Mouse (Mus musculus) gastrocnemius, postnatal 14 days (tissue): ENCODE results near the gene Obscn. TPM values are rescaled to one million over a fixed set of nuclear protein-coding genes. Genes with fewer than 3 reads are reported as not detected.

Experiments
- DNase-seq: peaks from one replicate; pipeline ENCODE4 v3.0.0; 2021; ENCODE audit warnings: mixed read lengths
- intact Hi-C: fragments of 180-260 bp; cut with DNase I; formaldehyde crosslinking; loops from one replicate; pipeline ENCODE4 v1.15.1; 2025; ENCODE audit warnings: low total_unique reads
- long read RNA-seq, 2 experiments: library from polyadenylated mRNA; stranded (forward); transcript quantifications; one replicate each; pipeline ENCODE4 v2.0.0; 2021
- total RNA-seq, 2 experiments: library from RNA; stranded (reverse); gene quantifications; 2 replicates each; pipeline ENCODE4 v1.2.3; 2021

Gene Obscn
- 100 to 1,000 TPM; 708 to 848 TPM for total RNA-seq
- long read RNA-seq, experiment 1, partial matches to known transcripts = 190 of 204 reads
- long read RNA-seq, experiment 1, other reads (novel, unspliced or antisense) = 14 of 204 reads
- long read RNA-seq, experiment 2, partial matches to known transcripts = 166 of 216 reads
- long read RNA-seq, experiment 2, other reads (novel, unspliced or antisense) = 50 of 216 reads

DNA sequence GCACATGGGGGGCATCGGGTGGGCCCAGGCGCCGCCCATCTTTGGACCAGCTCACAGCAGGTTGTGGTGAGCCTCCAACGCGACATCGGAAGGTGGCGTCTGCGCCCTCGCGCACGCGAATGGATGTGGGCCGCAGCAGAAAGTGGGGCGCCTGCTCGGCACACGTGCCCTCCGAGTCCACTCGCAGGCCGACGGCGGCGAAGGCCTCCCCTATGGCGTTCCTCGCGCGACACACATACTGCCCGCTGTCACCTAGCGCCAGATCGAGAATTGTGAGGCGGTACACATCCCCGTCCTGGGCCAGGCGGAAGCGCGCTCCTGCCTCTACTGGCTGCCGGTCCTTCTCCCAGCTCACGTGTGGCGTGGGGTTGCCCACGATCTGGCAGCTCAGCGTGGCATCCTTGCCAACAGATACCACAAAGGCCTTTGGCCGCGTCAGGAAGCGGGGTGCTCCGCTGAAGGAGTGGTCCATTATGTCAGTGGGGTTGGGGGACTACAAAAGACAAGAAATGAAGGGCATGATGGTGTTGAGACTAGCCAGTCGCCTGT is at the start of gene Obscn:
Gene Obscn (minus strand): TSS at position 499 of the 549 bp plus-strand sequence.
- intact Hi-C loops = no loop called here
- DNase-seq = no peak

- intact Hi-C loops = no loop called here
- no peak for DNase-seq
These were observed 49.3 kb upstream of the Obscn start for GRCm38 (mm10) chr11:59185490-59185889.

DNA sequence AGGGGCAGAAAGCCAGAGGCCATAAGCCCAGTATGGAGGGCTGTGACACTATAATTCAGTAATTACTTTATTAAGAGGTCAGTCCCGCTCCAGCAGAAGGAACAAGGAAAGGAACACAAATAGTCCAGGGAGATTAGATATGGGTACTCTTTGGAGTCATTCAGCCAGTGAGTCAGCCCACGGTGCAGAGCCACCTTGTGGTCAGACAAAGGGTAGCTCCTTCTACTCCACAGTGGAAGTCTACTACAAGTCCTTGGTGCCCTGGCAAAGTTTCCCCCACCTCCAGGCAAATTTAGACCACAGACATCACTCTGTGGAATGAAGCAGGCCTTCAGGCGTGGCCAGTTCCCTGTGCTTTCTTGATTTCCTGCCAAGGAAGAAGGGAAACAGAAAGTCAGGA is 47.6 kb upstream of the Obscn start:
- intact Hi-C loops = no loop called here
- peak; percentile 65 for DNase-seq

GRCm38 (mm10) chr11:59182864-59183331 is 46.7 kb upstream of the Obscn start, which contains the start of gene Gjc2:
Gene Gjc2, minus strand, starts transcription at chr11:59183213.
- peak; percentile 74 for DNase-seq
- intact Hi-C loops = no loop called here

DNA sequence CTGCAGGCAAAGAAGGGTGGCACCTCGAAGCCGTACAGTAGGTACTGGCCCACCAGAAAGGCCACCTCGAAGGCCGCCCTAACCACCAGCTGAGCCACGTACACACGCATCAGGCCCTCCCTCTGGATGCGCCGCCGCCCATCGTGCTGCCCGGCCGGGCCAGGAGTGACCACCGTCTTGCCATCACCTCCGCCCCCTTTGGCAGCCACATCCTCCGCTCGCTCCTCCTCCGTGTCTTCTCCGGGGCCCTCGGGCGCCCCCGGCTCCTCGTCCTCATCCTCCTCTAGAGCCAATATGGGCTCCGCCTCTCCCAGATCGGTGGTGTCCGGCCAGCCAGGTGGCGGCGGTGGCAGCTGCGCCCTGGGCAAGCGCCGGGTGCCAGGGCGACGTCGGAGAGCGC is 40.7 kb upstream of the Obscn start:
- DNase-seq = no peak
- intact Hi-C loops = no loop called here

GRCm38 (mm10) chr11:59176475-59176874 is 40.3 kb upstream of the Obscn start:
- intact Hi-C loops = no loop called here

GRCm38 (mm10) chr11:59174189-59174838 is 38.1 kb upstream of the Obscn start:
- no peak for DNase-seq
- intact Hi-C loops = no loop called here

More at GRCm38 (mm10) chr11:59176475-59176874, 40.3 kb upstream of the Obscn start:
- no peak for DNase-seq

- intact Hi-C loops = no loop called here
- no peak for DNase-seq
These were observed 34.3 kb upstream of the Obscn start for GRCm38 (mm10) chr11:59170549-59170948.

DNA sequence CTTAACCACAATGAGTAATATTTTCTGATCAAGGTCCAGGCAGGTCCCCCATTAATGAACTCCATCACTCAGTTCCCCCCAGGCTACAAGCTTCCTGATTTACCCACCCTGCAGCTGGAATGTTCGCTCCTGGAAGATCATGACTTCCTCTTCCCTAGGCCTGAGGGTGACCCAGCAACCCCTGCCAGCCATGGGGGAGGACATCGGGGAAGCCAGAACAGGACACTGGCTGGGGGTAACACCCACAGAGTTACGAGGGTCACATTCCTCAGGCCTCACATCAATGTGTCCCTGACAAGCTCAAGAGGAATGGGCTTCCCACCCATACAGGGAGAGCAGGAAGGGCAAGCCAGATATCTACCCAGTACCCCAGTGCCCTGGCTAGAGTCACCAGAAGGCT is 33.6 kb upstream of the Obscn start:
- intact Hi-C loops = no loop called here
- no peak for DNase-seq

DNA sequence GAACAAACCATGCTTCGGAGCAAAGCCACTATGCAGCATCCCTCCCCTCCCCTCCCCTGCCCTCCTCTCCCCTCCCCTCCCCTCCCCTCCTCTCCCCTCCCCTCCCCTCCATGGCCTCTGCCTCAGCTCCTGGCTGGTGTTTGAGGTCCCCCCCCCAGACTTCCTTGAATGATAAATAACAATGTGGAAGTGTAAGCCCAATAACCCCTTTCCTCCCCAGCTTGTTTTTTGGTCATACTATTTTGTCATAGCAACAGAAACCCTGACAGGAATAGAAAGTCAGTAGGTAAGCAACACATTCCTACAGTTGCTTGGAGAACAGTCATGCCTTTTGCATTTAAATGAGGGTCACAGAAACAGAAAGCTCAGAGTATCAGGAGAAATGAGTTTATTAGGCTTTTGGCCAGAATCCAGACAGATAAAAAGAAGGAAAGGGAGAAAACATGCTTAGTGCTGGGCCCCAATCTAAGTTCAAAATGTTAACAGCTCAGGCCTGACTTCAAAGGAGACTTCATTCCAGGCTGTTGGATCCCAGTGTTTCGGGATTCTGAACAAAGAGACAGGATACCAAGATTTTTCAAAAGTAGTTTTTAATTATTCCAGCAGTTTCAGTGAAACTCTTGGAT is 29.5 kb upstream of the Obscn start:
- intact Hi-C loops = no loop called here
- DNase-seq = no peak

GRCm38 (mm10) chr11:59164384-59164783 is 28.2 kb upstream of the Obscn start:
- intact Hi-C loops = no loop called here
- no peak for DNase-seq

- DNase-seq = peak; percentile 96
- intact Hi-C loops = no loop called here
These were observed 27.3 kb upstream of the Obscn start, which contains the start of gene Iba57 for GRCm38 (mm10) chr11:59163255-59164236. Gene Iba57, minus strand, starts transcription at chr11:59163739.

GRCm38 (mm10) chr11:59162443-59163254 is 26.4 kb upstream of the Obscn start:
- DNase-seq = no peak
- intact Hi-C loops = no loop called here

- peak; percentile 73 for DNase-seq
- intact Hi-C loops = no loop called here
These were observed 25.2 kb upstream of the Obscn start for GRCm38 (mm10) chr11:59161398-59161797.

DNA sequence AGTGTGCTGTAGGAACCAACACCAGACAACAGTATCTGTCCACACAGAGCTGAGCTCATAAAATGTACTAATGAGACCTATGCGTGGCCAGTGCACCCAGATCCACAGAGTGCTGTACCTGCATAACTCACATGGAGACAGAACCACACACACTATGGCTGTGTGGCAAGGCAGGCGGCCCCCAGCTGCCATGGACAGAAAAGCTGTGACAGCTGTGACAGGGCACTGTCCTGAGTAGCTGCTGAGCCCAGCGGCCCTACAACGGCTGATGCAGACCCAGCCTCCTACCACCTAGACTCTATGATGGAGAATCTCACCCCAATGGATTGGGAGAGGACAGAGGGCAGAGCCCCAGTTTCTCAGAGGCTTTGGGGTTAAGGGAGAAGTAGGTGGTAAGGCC is 23.4 kb upstream of the Obscn start:
- intact Hi-C loops = no loop called here
- no peak for DNase-seq

DNA sequence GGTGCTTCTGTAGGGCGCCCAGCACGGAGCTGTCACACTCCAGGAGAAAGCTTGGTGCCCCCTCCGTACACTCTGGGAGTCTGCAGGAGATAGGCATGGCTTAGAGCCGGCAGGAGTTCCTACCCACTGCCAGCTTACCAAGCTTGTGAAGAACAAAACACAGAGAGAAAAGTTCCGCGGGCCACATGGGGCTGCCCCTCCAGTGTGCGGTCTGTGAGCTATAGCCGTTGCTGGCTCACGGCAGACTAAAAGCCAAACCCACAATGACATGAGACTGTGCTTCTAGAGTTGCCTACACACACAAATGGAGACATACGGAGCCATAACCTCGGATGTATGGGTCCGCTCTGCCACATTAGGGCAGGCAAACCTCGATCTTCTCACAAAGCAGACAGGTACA is 22.9 kb upstream of the Obscn start:
- intact Hi-C loops = no loop called here
- no peak for DNase-seq

- DNase-seq = no peak
- intact Hi-C loops = no loop called here
These were observed 19.7 kb upstream of the Obscn start for GRCm38 (mm10) chr11:59155900-59156299.

DNA sequence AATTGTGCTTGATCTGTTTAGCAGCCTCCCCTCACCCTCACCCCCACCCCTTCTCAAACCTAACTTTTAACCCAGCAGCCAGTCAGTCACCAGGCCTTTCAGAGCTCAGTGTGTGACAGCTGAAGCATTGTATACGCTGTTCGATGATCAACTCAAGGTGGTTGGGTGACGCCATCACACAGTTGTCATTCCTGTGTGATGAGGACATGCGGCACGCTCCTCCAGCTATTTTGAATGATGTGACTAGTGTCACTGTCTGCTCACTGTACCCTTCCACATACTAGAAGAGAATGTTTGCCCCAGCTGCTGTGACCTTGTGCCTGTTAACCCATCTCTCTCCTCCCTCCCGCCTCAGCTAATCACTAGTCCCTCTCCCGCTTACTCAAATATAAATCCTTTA is 18.0 kb upstream of the Obscn start:
- DNase-seq = no peak
- intact Hi-C loops = no loop called here

- no peak for DNase-seq
- intact Hi-C loops = no loop called here
These were observed 15.5 kb upstream of the Obscn start for GRCm38 (mm10) chr11:59151729-59152128.
